Mouse (Mus musculus) heart, postnatal 0 days (tissue): ENCODE data around the gene Plcd4. TPM values are rescaled to one million over a fixed set of nuclear protein-coding genes. Genes with fewer than 3 reads are reported as not detected.
"Not testable (repeated sequence)": the region's sequence is repeated elsewhere in the genome, so short reads cannot be mapped to it uniquely, and the experiment has no call there.

Source experiments
- ATAC-seq: fragments of 200-750 bp; cut with Nextera tagmentation; 2 replicates; pipeline ENCODE4 v1.8.0; 2017; ENCODE audit warnings: low read depth, moderate number of reproducible peaks, moderate library complexity; ENCODE audit not compliant: insufficient read depth
- DNase-seq: peaks from one replicate; pipeline ENCODE4 v3.0.0-alpha.2; 2016; ENCODE audit warnings: low spot score
- H3K27ac ChIP-seq: fragments of 300-500 bp; sonication (generic); 2 replicates; pipeline ENCODE4 v1.5.1; 2014; ENCODE audit warnings: low read depth, mild to moderate bottlenecking
- H3K27me3 ChIP-seq: fragments of 300-500 bp; sonication (generic); 2 replicates; pipeline ENCODE4 v1.6.1; 2014; ENCODE audit warnings: low read length, mixed read lengths; ENCODE audit not compliant: control insufficient read depth, insufficient read depth
- H3K36me3 ChIP-seq: fragments of 300-500 bp; sonication (generic); replicated peaks from 2 replicates; pipeline ENCODE4 v1.6.1; 2014; ENCODE audit warnings: low read length, mixed read lengths; ENCODE audit not compliant: control insufficient read depth, insufficient read depth
- H3K4me1 ChIP-seq: fragments of 300-500 bp; sonication (generic); 2 replicates; pipeline ENCODE4 v1.6.1; 2014; ENCODE audit warnings: antibody characterized with exemption; ENCODE audit not compliant: control insufficient read depth, insufficient read depth
- H3K4me2 ChIP-seq: fragments of 300-500 bp; sonication (generic); 2 replicates; pipeline ENCODE4 v1.6.1; 2014; ENCODE audit warnings: low read depth, mild to moderate bottlenecking, low read length, moderate library complexity
- H3K4me3 ChIP-seq: fragments of 300-500 bp; sonication (generic); 2 replicates; pipeline ENCODE4 v1.5.1; 2014; ENCODE audit warnings: low read depth, low read length
- H3K9ac ChIP-seq: fragments of 300-500 bp; sonication (generic); replicated peaks from 2 replicates; pipeline ENCODE4 v1.6.1; 2014; ENCODE audit warnings: low read depth, low read length, mixed read lengths
- H3K9me3 ChIP-seq: fragments of 300-500 bp; sonication (generic); replicated peaks from 2 replicates; pipeline ENCODE4 v1.6.1; 2016; ENCODE audit warnings: low read length; ENCODE audit not compliant: control insufficient read depth
- CTCF ChIP-seq: IDR thresholded peaks from 2 replicates; pipeline ENCODE4 v1.5.1; 2016; ENCODE audit warnings: antibody characterized with exemption, control low read depth, low read depth
- EP300 ChIP-seq: IDR thresholded peaks from 2 replicates; pipeline ENCODE4 v1.6.1; 2016; ENCODE audit warnings: antibody characterized with exemption, low read depth
- WGBS: fragments of 180-500 bp; shearing (Covaris S2); extraction: QIAGEN DNeasy Blood & Tissue Kit; methylation state at CpG from one replicate; pipeline ENCODE4 v1.1.7; 2014; 5-methylcytosine and 5-hydroxymethylcytosine counted together
- polyA plus RNA-seq: library from polyadenylated mRNA; unstranded; fragments of >200 nt; fragmentation: Nextera tagmentation; extraction: Ambion mirVana; gene quantifications from 2 replicates; pipeline ENCODE4 v1.2.1, GENCODE M21; 2015
- total RNA-seq: library from RNA; depleted of rRNA; stranded (reverse); fragments of >200 nt; gene quantifications from 2 replicates; pipeline ENCODE4 v1.2.3, GENCODE M21; 2014; ENCODE audit warnings: low replicate concordance

The Plcd4 gene
- total and polyA plus RNA-seq, 2 experiments from 2014 or later: 0.15 TPM; not detected in 1

DNA sequence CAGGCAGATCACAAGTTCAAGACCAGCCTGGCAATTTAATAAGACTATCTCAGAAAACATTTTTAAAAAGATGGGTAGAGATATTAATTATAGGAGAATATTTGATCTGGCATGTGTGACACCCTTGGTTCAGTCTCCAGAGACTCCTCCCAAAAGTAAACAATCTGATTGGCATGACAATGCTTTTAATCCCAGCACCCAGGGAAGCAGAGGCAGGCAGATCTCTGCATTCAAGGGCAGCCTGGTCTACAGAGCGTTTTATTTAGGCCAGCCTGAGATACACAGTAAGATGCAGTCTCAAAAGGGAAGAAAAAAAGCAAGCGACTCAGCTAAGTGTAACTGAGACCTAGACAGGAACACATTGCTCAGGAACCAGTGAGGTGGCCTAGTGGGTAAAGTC is 34.9 kb upstream of the Plcd4 start:
- Histone ChIP-seq H3K4me1 (peaks cover 19% of the 10 kb centered on the region; the same call in 1 of the 2 replicates), H3K36me3 (no peaks in the 10 kb centered on the region), H3K9ac (no peak overlapping the region), H3K4me3 (no peak overlapping the region), H3K27me3 (no peaks in the 10 kb centered on the region), H3K9me3 (no peaks in the 10 kb centered on the region), H3K27ac (no peak overlapping the region), H3K4me2 (0 out of 2 replicates have a peak overlapping the region, but pooled peaks have one; percentile 89)
- ATAC-seq: no peak
- WGBS: 85% methylated on average over 2 of the region's 2 CpGs
- TF ChIP-seq CTCF (no peak), EP300 (no peak)
- no peak for DNase-seq

DNA sequence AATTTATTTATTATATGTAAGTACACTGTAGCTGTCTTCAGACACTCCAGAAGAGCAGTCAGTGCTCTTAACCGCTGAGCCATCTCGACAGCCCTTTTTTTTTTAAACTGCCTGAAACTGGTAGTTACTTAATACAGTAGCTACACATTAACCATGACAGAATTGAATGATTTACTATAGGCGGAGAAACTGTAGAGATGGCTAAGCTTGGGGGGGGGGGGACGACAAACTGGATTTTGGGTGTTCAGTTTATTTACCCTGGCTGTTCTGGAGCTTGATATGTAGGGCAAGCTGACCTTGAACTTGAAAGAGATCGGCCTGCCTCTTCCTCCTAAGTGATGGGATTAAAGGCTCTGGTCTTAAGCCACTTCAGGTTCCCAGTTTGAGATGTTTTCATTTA is 31.4 kb upstream of the Plcd4 start:
- Histone ChIP-seq H3K4me2 (no peak overlapping the region), H3K9me3 (no peaks in the 10 kb centered on the region), H3K4me1 (peaks cover 13% of the 10 kb centered on the region; the same call in 1 of the 2 replicates), H3K4me3 (no peak overlapping the region), H3K36me3 (no peaks in the 10 kb centered on the region), H3K27ac (no peak overlapping the region), H3K9ac (no peak overlapping the region), H3K27me3 (no peaks in the 10 kb centered on the region)
- ATAC-seq: no peak
- 97% methylated on average over 5 of the region's 5 CpGs for WGBS
- DNase-seq: no peak
- TF ChIP-seq EP300 (no peak), CTCF (no peak)

DNA sequence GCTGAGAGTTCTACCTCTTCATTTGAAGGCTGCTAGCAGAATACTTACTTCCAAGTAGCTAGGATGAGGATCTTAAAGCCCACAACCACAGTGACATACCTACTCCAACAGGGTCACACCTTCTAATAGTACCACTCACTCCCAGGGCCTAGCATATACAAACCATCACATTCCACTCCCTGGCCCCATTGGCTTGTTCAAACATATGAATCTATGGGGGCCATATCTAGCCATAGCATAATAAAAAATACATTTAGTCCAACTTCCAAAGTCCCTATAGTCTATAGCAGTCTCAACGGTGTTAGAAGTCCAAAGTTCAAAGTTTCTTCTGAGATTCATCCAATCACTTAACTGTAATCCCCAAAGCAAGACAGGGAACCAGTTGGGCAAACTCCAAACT is 29.7 kb upstream of the Plcd4 start:
- not testable (repeated sequence) for H3K9ac ChIP-seq, H3K27me3 ChIP-seq, H3K4me2 ChIP-seq, ATAC-seq, H3K4me3 ChIP-seq, H3K36me3 ChIP-seq, H3K9me3 ChIP-seq, H3K27ac ChIP-seq, H3K4me1 ChIP-seq, DNase-seq
- WGBS: 91% methylated on average over 1 of the region's 1 CpGs

DNA sequence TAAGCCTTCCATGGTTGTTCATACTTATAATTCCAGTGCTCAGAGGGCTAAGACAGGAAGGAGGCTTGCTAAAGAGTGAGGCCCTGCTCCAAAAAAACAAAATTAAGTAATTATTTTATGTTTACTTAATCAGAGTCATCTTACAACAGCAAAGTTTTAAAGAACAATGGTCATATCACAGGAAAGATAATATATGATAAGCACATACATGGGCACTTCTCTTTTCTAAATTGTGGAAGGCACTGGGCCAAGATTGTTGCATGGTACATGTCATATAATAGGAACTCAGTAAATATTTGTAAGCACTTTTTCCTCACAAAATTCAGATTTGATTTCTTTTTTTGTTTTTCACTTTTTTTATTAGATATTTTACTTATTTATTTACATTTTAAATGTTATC is 22.8 kb upstream of the Plcd4 start:
- H3K4me2 ChIP-seq: no peak overlapping the region
- no peak overlapping the region for H3K27ac ChIP-seq
- peaks cover 57% of the 10 kb centered on the region for H3K36me3 ChIP-seq
- DNase-seq: no peak
- TF ChIP-seq CTCF: no peak
- TF ChIP-seq EP300: no peak
- ATAC-seq: no peak
- H3K9me3 ChIP-seq: no peaks in the 10 kb centered on the region
- H3K4me1 ChIP-seq: no peaks in the 10 kb centered on the region
- no peak overlapping the region for H3K9ac ChIP-seq
- no peaks in the 10 kb centered on the region for H3K27me3 ChIP-seq
- H3K4me3 ChIP-seq: no peak overlapping the region

DNA sequence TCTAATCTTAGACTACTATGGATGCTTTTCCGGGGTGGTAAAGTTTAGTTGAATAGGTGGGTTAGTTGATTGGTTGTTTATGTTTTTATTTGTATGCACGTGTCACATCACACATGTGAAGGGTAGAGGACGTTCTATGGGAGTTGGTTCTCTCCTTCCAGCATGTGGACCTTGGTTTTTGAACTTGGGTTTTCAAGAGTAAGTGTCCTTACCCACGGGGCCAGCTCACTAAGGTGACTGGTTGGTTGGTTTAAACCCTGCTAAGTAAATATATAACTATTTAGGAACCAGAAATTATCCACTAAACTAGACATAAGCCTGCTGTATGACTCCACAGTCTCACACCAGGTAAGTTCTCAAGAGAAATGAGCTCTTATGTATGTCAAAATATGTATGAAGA is 17.9 kb upstream of the Plcd4 start:
- no peak for ATAC-seq
- Histone ChIP-seq H3K36me3 (peaks cover 82% of the 10 kb centered on the region), H3K4me1 (no peaks in the 10 kb centered on the region), H3K4me2 (no peak overlapping the region), H3K4me3 (no peak overlapping the region), H3K27me3 (no peaks in the 10 kb centered on the region), H3K9ac (no peak overlapping the region), H3K27ac (no peak overlapping the region), H3K9me3 (no peaks in the 10 kb centered on the region)
- WGBS: 89% methylated on average over 4 of the region's 4 CpGs
- DNase-seq: no peak
- TF ChIP-seq CTCF (no peak), EP300 (no peak)

DNA sequence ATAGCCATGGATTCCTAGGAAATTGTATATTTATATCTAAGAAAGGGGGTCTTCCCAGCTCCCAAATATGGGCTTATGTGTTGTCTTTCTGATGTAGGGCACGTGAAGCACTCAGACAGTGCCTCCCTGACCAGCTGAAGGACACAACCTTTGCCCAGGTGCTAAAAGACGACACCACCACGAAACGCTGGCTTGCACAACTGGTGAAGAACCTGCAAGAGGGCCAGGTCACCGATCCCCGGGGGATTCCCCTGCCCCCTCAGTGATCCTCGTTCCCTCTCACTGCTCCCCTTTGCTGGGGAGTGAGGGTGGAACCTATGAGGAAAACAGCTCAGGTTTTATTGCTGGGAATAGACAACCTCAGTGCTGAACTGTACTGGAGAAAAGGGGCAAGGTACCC is 14.1 kb upstream of the Plcd4 start:
- H3K4me3 ChIP-seq: no peak overlapping the region
- no peak for DNase-seq
- no peak overlapping the region for H3K4me2 ChIP-seq
- no peaks in the 10 kb centered on the region for H3K27me3 ChIP-seq
- no peak overlapping the region for H3K9ac ChIP-seq
- H3K27ac ChIP-seq: no peak overlapping the region
- no peak for ATAC-seq
- TF ChIP-seq EP300: no peak
- no peak for TF ChIP-seq CTCF
- no peaks in the 10 kb centered on the region for H3K9me3 ChIP-seq
- H3K36me3 ChIP-seq: peaks cover 82% of the 10 kb centered on the region
- no peaks in the 10 kb centered on the region for H3K4me1 ChIP-seq
- WGBS: 90% methylated on average over 7 of the region's 7 CpGs
